Mouse (Mus musculus) intestine, embryonic 14.5 days (tissue): ENCODE data around the gene Olfr1208. TPM values are rescaled to one million over a fixed set of nuclear protein-coding genes. Genes with fewer than 3 reads are reported as not detected.

Experiments used
- ATAC-seq: fragments of 200-750 bp; cut with Nextera tagmentation; replicated peaks from 2 replicates; pipeline ENCODE4 v1.8.0; 2017; ENCODE audit warnings: low read depth, moderate number of reproducible peaks, moderate TSS enrichment, moderate library complexity; ENCODE audit not compliant: low FRiP score, low TSS enrichment
- DNase-seq: peaks from one replicate; pipeline ENCODE4 v3.0.0-alpha.2; 2018; ENCODE audit warnings: low spot score
- H3K27ac ChIP-seq: fragments of 300-500 bp; sonication (generic); 2 replicates; pipeline ENCODE4 v1.5.1; 2014; ENCODE audit warnings: low read depth, mild to moderate bottlenecking, control low read depth
- H3K27me3 ChIP-seq: fragments of 300-500 bp; sonication (generic); replicated peaks from 2 replicates; pipeline ENCODE4 v1.6.1; 2014; ENCODE audit warnings: low read length, control low read depth; ENCODE audit not compliant: control insufficient read depth, insufficient read depth
- H3K36me3 ChIP-seq: fragments of 300-500 bp; sonication (generic); 2 replicates; pipeline ENCODE4 v1.6.1; 2014; ENCODE audit warnings: low read length, control low read depth; ENCODE audit not compliant: control insufficient read depth, insufficient read depth
- H3K4me1 ChIP-seq: fragments of 300-500 bp; sonication (generic); replicated peaks from 2 replicates; pipeline ENCODE4 v1.6.1; 2014; ENCODE audit warnings: low read length, control low read depth, mixed read lengths; ENCODE audit not compliant: control insufficient read depth, insufficient read depth
- H3K4me2 ChIP-seq: fragments of 300-500 bp; sonication (generic); 2 replicates; pipeline ENCODE4 v1.6.1; 2014; ENCODE audit warnings: low read length
- H3K4me3 ChIP-seq: fragments of 300-500 bp; sonication (generic); 2 replicates; pipeline ENCODE4 v1.5.1; 2014; ENCODE audit warnings: low read depth, low read length, control low read depth, mixed read lengths
- H3K9ac ChIP-seq: fragments of 300-500 bp; sonication (generic); 2 replicates; pipeline ENCODE4 v1.6.1; 2014; ENCODE audit warnings: mild to moderate bottlenecking, low read length
- H3K9me3 ChIP-seq: fragments of 300-500 bp; sonication (generic); 2 replicates; pipeline ENCODE4 v1.6.1; 2016; ENCODE audit warnings: low read length, control low read depth; ENCODE audit not compliant: control insufficient read depth
- WGBS: fragments of 180-500 bp; shearing (Covaris S2); extraction: QIAGEN DNeasy Blood & Tissue Kit; methylation state at CpG from one replicate; pipeline ENCODE4 v1.1.7; 2014; 5-methylcytosine and 5-hydroxymethylcytosine counted together
- polyA plus RNA-seq: library from polyadenylated mRNA; unstranded; fragments of >200 nt; fragmentation: Nextera tagmentation; extraction: Ambion mirVana; gene quantifications from 2 replicates; pipeline ENCODE4 v1.2.1, GENCODE M21; 2014

Gene Olfr1208
- not detected in 2 replicates for polyA plus RNA-seq

- no peaks in the 10 kb centered on the region for H3K36me3 ChIP-seq
- H3K4me3 ChIP-seq = no peak within 1 kb of the TSS
- H3K9me3 ChIP-seq = no peaks in the 10 kb centered on the region
- H3K27ac ChIP-seq = no peak within 1 kb of the TSS
- no peak for ATAC-seq
- no peaks in the 10 kb centered on the region for H3K27me3 ChIP-seq
- H3K9ac ChIP-seq = no peak within 1 kb of the TSS
- H3K4me1 ChIP-seq = no peaks in the 10 kb centered on the region
- no peak within 1 kb of the TSS for H3K4me2 ChIP-seq
- no peak for DNase-seq
Measured at GRCm38 (mm10) chr2:88902211-88902610, at the start of gene Olfr1208. Olfr1208 (minus strand) TSS chr2:88902311.

- DNase-seq (no peak), ATAC-seq (no peak)
- Histone ChIP-seq H3K36me3 (no peaks in the 10 kb centered on the region), H3K4me1 (no peaks in the 10 kb centered on the region), H3K4me3 (no peak within 1 kb of the TSS), H3K9me3 (no peaks in the 10 kb centered on the region), H3K4me2 (no peak within 1 kb of the TSS), H3K27ac (no peak within 1 kb of the TSS), H3K9ac (no peak within 1 kb of the TSS), H3K27me3 (no peaks in the 10 kb centered on the region)
- WGBS = 90% methylated on average over 1 of the region's 1 CpGs
Measured at GRCm38 (mm10) chr2:88938011-88938410, 35.9 kb upstream of the Olfr1208 start, which contains the start of gene Olfr1211. Olfr1211 (minus strand) TSS chr2:88938111.

- no peak within 1 kb of the TSS for H3K9ac ChIP-seq
- 93% methylated on average over 3 of the region's 3 CpGs for WGBS
- no peaks in the 10 kb centered on the region for H3K27me3 ChIP-seq
- H3K4me3 ChIP-seq = no peak within 1 kb of the TSS
- DNase-seq (no peak), ATAC-seq (no peak)
- no peaks in the 10 kb centered on the region for H3K4me1 ChIP-seq
- no peaks in the 10 kb centered on the region for H3K36me3 ChIP-seq
- no peaks in the 10 kb centered on the region for H3K9me3 ChIP-seq
- H3K4me2 ChIP-seq = no peak within 1 kb of the TSS
- H3K27ac ChIP-seq = no peak within 1 kb of the TSS
Measured at GRCm38 (mm10) chr2:88915057-88915456, 12.9 kb upstream of the Olfr1208 start, which contains the start of gene Olfr1209. Olfr1209 (minus strand) TSS chr2:88915157.

- H3K4me2 ChIP-seq = no peak within 1 kb of the TSS
- H3K9ac ChIP-seq = no peak within 1 kb of the TSS
- ATAC-seq (no peak), DNase-seq (no peak)
- H3K4me1 ChIP-seq = no peaks in the 10 kb centered on the region
- H3K27ac ChIP-seq = no peak within 1 kb of the TSS
- no peaks in the 10 kb centered on the region for H3K27me3 ChIP-seq
- 82% methylated on average over 2 of the region's 2 CpGs for WGBS
- no peaks in the 10 kb centered on the region for H3K9me3 ChIP-seq
- no peak within 1 kb of the TSS for H3K4me3 ChIP-seq
- H3K36me3 ChIP-seq = no peaks in the 10 kb centered on the region
Measured at GRCm38 (mm10) chr2:88862931-88863330, 39.2 kb downstream of the Olfr1208 start, which contains the start of gene Olfr1206. Olfr1206 (plus strand) TSS chr2:88863231.

GRCm38 (mm10) chr2:88848992-88849391 is 53.1 kb downstream of the Olfr1208 start, which contains the start of gene Olfr1204:
Olfr1204 (plus strand) TSS chr2:88849292.
- Histone ChIP-seq H3K4me1 (no peaks in the 10 kb centered on the region), H3K4me3 (no peak within 1 kb of the TSS), H3K36me3 (no peaks in the 10 kb centered on the region), H3K27ac (no peak within 1 kb of the TSS), H3K4me2 (no peak within 1 kb of the TSS), H3K9me3 (no peaks in the 10 kb centered on the region), H3K27me3 (no peaks in the 10 kb centered on the region), H3K9ac (no peak within 1 kb of the TSS)
- DNase-seq (no peak), ATAC-seq (no peak)
- 98% methylated on average over 1 of the region's 1 CpGs for WGBS

Other genes starting within 250 kb of the Olfr1208 start
- gene Olfr1193, start 226.7 kb downstream of the Olfr1208 start, polyA plus RNA-seq = not detected in 2 replicates
- gene Olfr1195, start 213.1 kb downstream of the Olfr1208 start, polyA plus RNA-seq = not detected in 2 replicates
- not detected in 2 replicates for gene Olfr1196, start 197.7 kb downstream of the Olfr1208 start, polyA plus RNA-seq
- not detected in 2 replicates for gene Olfr1197, start 169.9 kb downstream of the Olfr1208 start, polyA plus RNA-seq
- not detected in 2 replicates for gene Olfr1198, start 150.9 kb downstream of the Olfr1208 start, polyA plus RNA-seq
- gene Olfr1199, start 141.8 kb downstream of the Olfr1208 start, polyA plus RNA-seq = not detected in 2 replicates
- not detected in 2 replicates for gene Olfr1200, start 131.8 kb downstream of the Olfr1208 start, polyA plus RNA-seq
- not detected in 2 replicates for gene Olfr1201, start 109.3 kb downstream of the Olfr1208 start, polyA plus RNA-seq
- not detected in 2 replicates for gene Olfr1202, start 87.8 kb downstream of the Olfr1208 start, polyA plus RNA-seq
- not detected in 2 replicates for gene Olfr1205, start 72.6 kb downstream of the Olfr1208 start, polyA plus RNA-seq
- not detected in 2 replicates for gene Olfr1204, start 53.0 kb downstream of the Olfr1208 start, polyA plus RNA-seq
- gene Olfr1206, start 39.1 kb downstream of the Olfr1208 start, polyA plus RNA-seq = not detected in 2 replicates
- gene Olfr1209, start 12.8 kb upstream of the Olfr1208 start, polyA plus RNA-seq = not detected in 2 replicates
- gene Olfr1211, start 35.8 kb upstream of the Olfr1208 start, polyA plus RNA-seq = not detected in 2 replicates
- gene Olfr1212, start 51.7 kb upstream of the Olfr1208 start, polyA plus RNA-seq = not detected in 2 replicates
- not detected in 2 replicates for gene Gm13762, start 78.0 kb upstream of the Olfr1208 start, polyA plus RNA-seq
- not detected in 2 replicates for gene Olfr1214, start 90.3 kb upstream of the Olfr1208 start, polyA plus RNA-seq
- not detected in 2 replicates for gene Olfr1215, start 104.7 kb upstream of the Olfr1208 start, polyA plus RNA-seq
- gene Olfr1216, start 116.0 kb upstream of the Olfr1208 start, polyA plus RNA-seq = not detected in 2 replicates
- not detected in 2 replicates for gene Olfr1217, start 129.8 kb upstream of the Olfr1208 start, polyA plus RNA-seq
- not detected in 2 replicates for gene Olfr1218, start 158.9 kb upstream of the Olfr1208 start, polyA plus RNA-seq
- gene Olfr1219, start 181.2 kb upstream of the Olfr1208 start, polyA plus RNA-seq = not detected in 2 replicates
- not detected in 2 replicates for gene Olfr1220, start 204.5 kb upstream of the Olfr1208 start, polyA plus RNA-seq
- not detected in 2 replicates for gene Olfr1221, start 215.0 kb upstream of the Olfr1208 start, polyA plus RNA-seq
- not detected in 2 replicates for gene Olfr1222, start 230.7 kb upstream of the Olfr1208 start, polyA plus RNA-seq
- not detected in 2 replicates for gene Olfr1223, start 249.2 kb upstream of the Olfr1208 start, polyA plus RNA-seq